Mouse (Mus musculus) erythroblast, adult 5-6 weeks (primary cell): ENCODE measurements around the gene Saa2. TPM values are rescaled to one million over a fixed set of nuclear protein-coding genes. Genes with fewer than 3 reads are reported as not detected.
A peak's percentile ranks its signal among the peaks of the same experiment; 100 is the strongest.

Source experiments
- ATAC-seq: replicated peaks from 2 replicates; pipeline ENCODE4 v1.8.0; 2016; ENCODE audit warnings: moderate number of reproducible peaks, mild to moderate bottlenecking, moderate TSS enrichment, inconsistent platforms; ENCODE audit not compliant: poor library complexity, low FRiP score, severe bottlenecking
- total RNA-seq, 2 experiments: library from RNA; stranded (forward) in 1 of 2; stranded (reverse) in 1 of 2; fragments of 150-400 nt in 1 of 2; fragments of 200-764, 138-1000 nt in 1 of 2; gene quantifications; 2 replicates each; pipeline versions ENCODE4 v1.2.3 to v1.2.4; 2015 to 2017; ENCODE audit warnings: low replicate concordance in 2 of 2

Saa2 gene
- total RNA-seq, 2 experiments from 2014 or later = not detected

DNA sequence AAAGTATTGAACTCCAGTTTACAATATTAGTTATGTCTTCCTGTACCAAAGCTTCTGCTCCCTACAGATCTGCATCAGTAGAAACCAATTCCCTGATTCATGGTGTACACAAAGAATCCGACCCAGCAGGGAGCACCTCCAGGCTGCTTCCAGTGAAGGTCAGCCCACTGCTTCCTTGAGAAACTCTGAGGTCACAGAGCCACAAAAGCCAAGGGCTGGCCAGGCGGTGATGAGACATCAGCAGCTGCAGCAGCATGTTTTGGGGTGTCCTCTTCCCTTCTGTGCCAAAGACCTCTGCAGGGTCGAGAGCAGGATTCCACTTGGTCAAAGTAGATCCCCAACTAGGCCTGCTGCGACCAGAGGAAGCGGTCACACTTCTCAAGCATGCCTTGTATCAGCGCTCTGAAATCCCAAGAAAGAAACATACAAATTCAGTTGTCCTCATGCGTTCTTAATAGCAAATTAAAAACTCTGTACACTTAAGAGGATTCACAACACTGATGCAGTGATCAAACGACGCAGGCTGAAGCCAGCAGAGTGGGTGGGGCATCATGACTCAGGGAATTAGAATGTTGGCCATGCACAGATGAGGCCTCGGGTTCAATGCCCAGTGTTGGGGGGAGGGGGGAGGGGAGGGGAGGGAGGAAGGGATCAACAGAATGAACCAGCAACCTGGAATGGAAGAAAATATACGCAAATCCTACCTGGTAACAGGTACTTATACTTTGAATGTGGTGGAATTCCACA is 9.6 kb downstream of the Saa2 start:
- no peak for ATAC-seq

DNA sequence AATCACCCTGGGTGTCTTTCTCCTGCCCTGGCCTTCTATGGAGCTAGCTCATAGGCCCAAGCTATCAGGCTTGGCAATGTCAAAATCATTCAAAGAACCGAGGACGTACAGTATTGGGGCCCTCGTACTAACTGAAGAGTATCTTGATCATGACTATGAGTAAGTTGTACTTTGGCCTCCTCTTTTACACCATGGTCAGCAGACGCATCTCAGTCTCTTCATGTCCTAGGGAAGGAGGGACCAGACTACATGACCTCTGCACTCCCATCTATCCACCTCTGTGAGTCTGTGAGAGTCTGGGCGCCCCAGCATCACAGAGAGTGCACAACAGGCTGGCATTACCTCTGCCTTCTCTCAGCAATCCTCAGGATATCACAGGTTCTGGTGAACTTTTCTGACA is 11.0 kb downstream of the Saa2 start:
- no peak for ATAC-seq

DNA sequence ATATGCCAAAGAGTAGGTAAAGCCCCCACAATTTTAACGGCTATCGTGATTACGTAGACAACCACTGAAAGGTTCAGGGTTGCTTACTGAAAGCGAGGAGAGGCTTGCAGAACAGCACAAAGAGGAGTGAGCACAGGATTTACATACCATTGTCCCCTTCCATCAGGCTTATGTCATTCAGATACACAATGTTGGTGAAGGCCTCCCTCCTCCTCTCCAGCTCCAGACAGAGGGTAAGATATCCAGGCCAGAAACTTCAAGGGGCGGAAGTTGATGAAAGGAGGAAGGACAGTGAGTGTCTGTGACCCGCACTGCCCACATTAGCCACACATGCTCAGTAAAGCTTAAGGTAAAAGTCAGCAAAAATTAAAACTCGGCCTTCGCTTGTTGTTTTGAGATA is 13.1 kb downstream of the Saa2 start:
- ATAC-seq = no peak

DNA sequence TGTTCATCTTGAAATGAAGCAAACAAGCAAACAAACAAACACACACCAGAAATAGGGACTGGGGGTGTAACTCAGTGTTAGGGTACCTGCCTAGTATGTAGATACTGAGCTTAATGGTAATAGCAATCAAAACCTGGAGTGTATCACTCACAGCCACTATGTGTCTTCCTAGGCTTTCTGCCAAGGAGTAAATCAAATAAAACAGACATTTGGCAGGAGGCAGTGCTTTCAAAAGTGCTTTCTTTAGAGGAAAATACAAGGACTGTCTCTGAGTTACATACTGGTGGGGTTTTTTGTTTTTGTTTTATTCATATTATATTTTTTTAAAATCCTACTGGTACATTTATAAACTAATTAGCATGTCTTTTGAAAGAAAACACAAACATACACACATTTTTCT is 15.8 kb downstream of the Saa2 start:
- ATAC-seq = no peak

DNA sequence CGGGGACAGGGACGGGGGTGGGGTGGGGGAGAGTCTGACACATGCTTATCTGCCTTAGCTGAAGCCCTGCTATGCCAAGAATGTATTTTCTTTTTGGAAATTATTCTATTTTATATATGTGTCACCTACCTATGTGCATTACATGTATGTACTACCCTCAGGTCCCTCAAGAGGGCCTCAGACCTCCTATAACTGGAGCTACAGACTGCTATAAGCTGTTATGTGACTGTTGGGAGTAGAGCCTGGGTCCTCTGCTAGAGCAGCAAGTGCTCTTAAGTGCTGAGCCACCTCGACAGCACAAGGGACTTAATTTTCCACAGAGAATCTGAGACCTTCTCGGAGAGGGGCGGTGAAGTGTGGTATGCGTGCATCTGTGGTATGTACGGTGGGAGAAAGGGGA is 16.9 kb downstream of the Saa2 start:
- ATAC-seq = no peak

DNA sequence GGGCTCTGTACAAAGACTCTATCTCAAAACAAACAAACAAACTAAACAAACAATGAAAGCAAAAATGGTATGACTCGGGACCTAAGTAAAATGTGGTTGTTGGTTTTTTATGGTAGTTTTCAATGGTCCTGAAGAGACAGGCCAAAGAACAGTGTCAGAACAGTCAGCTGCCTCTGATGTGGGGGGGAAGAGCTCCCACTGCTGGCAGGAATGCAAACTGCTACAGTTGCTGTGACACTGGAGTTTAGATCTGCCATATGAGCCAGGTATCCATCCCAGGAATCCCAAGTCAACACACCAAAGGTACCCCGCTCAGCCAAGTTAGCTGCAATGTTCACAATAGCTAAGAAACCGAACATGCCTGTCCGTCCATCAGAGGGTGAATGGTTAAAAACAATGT is 19.1 kb downstream of the Saa2 start:
- ATAC-seq = no peak; the same call in 1 of the 2 replicates

DNA sequence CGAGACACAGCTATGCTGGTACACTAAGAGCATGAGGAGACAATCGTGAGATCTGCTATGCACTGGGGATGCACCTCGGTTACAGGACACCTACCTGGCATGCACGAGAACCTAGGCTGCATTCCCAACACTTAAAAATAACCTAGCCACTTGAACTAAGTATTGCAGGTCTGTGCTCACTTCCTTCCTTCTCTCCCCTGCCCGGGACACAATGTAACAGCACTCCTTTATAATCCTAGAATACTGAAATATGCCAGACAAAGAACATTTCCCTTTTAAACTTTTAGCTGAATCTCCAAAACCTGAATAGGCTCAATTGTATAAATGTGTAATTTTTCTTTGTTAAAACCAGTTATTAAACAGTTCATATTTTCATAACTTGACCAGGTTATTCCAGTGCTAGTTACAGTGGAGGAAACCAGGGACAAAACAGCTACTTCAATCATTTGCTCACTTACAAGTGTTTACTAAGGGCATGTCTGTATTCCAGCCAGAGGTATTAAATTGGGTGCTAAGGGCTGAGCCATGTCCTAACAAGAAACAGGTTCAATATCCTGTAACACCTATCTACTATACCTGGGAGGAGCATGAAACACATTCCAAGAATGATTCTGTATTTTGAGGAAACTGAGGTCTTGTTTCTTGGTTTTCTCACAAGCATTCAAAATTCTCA is 37.7 kb downstream of the Saa2 start:
- ATAC-seq = no peak

DNA sequence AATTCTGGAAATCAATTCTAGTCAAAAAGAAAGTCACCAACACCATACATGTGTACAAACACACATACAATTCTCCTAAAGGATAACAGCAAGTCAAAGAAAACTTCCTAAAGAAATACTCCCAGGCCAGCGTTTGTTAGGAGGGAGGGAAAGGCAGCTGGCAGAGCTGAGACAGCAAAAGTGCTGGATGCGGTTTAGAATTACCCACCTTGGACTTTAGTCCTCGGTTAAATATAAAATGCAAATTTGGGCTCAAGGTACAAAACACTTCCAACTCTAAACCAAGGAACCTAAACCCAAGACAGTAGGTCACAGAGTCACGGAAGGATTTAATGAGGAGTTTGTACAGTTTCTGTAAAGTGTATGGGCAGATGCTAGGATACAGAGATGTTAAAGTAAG is 42.3 kb downstream of the Saa2 start:
- ATAC-seq = no peak

DNA sequence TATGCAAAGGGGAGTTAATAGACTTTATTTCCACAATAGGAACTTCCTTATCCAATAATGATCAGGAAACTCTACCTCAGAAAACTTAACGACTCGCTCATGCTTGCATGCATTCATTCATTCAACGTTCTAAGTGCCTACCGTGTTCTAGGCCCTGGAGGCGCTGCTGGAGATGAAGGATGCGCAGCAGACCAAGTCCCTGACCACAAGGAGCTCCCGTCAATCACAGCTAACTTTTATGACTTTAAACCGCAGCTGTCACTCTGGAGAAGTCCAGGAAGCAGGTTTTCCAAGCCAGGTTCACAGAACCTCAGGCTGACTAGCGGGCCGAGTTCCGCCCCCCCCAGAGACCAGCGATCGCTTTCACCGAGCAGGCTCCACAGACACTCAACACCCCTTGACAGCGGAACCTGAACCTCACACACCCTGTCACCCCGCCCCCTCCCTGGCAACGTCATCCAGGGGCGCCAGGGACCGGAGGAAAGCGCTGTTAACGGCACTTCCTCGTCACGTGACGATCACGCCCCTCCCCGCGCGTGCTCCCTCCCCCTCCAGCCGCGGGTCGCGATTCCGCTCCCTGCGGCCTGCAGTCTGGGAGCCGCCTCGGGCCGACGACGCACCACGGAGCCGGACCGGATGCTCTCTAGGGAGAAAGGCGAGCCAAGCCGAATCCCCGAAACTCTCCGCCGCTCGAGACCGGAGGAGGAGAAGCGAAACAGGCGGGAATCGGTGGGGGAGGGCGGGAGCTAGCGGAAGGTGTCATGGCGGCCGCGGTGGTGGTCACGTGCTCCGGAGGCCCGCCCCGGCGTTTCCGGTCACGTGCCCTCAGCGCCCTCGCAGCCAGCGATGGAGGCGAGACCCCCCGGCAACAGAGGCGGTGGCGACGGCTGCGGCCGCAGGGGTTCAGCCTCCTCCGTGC is 44.0 kb downstream of the Saa2 start, which contains the start of the genes Hps5 and Gtf2h1:
TSS of gene Hps5 (minus strand) at position 778 of the 919 bp plus-strand sequence.
TSS of gene Gtf2h1 (plus strand) at position 817 of the 919 bp plus-strand sequence.
- peak; percentile 98 for ATAC-seq

DNA sequence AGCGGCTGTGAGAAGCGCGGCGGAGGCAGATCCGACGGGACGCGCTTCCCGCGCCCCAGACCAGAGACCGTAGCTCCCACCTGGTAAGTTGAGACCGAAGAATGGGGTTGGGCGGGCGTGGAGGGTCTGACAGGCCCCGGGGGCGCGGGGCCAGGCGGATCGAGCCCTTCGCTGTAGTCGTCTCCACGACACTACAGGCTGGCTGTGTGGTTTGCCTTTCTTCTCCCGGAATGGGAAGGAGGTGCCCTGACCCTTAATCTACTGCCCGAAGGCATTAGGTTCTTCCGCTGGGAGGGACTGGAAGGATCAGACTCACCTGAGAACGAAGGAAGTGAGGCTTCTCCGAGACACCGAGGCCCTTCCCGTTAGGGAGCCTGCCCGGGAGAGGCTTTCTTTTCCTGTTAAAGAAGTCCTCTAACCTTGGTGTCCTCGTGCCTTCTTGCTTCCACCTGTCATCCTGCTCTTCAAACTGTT is 44.7 kb downstream of the Saa2 start:
- peak; percentile 31 for ATAC-seq

DNA sequence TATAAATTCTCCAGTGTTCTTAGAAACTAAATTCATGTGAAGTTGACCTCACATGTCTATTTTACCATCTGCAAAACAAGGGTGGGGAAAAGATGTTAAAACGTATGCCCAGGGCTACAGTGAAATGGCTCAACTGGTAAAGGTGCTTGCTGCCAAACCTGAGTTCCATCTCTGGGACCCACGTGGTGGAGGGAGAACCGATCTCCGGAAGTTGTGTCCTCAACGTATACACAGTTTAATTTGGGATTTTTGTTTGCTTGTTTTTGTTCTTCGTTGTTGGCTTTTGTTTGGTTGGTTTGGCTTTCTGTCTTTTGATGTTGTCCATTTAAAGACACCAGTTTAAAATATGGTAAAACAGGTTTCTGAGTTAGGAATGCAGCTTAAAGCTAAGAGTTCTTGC is 45.2 kb downstream of the Saa2 start:
- no peak for ATAC-seq

Other genes starting within 250 kb of the Saa2 start
- not detected in 2 replicates for gene Sergef, start 112.0 kb upstream of the Saa2 start, total RNA-seq (2015; ENCODE audit: low replicate concordance)
- gene Sergef, start 112.0 kb upstream of the Saa2 start, total RNA-seq (2017; ENCODE audit: low replicate concordance) = 0.43 TPM in 1 of 2 replicates, not detected in the other
- gene Tph1, start 79.3 kb upstream of the Saa2 start, total RNA-seq (2015; ENCODE audit: low replicate concordance) = not detected in 2 replicates
- not detected in 2 replicates for gene Tph1, start 79.3 kb upstream of the Saa2 start, total RNA-seq (2017; ENCODE audit: low replicate concordance)
- gene Saal1, start 41.1 kb upstream of the Saa2 start, total RNA-seq (2015; ENCODE audit: low replicate concordance) = 0.38 and 4.2 TPM in 2 replicates
- 3.3 and 3.9 TPM in 2 replicates for gene Saal1, start 41.1 kb upstream of the Saa2 start, total RNA-seq (2017; ENCODE audit: low replicate concordance)
- gene Saa3, start 36.1 kb upstream of the Saa2 start, total RNA-seq (2015; ENCODE audit: low replicate concordance) = 9.6 TPM in 1 of 2 replicates, not detected in the other
- not detected in 2 replicates for gene Saa3, start 36.1 kb upstream of the Saa2 start, total RNA-seq (2017; ENCODE audit: low replicate concordance)
- gene Saa4, start 19.2 kb upstream of the Saa2 start, total RNA-seq (2015; ENCODE audit: low replicate concordance) = not detected in 2 replicates
- gene Saa4, start 19.2 kb upstream of the Saa2 start, total RNA-seq (2017; ENCODE audit: low replicate concordance) = not detected in 2 replicates
- gene Saa1, start 8.8 kb upstream of the Saa2 start, total RNA-seq (2015; ENCODE audit: low replicate concordance) = not detected in 2 replicates
- gene Saa1, start 8.8 kb upstream of the Saa2 start, total RNA-seq (2017; ENCODE audit: low replicate concordance) = not detected in 2 replicates
- 13.0 and 16.5 TPM in 2 replicates for gene Hps5, start 44.3 kb downstream of the Saa2 start, total RNA-seq (2015; ENCODE audit: low replicate concordance)
- 4.7 and 10.7 TPM in 2 replicates for gene Hps5, start 44.3 kb downstream of the Saa2 start, total RNA-seq (2017; ENCODE audit: low replicate concordance)
- 11.3 and 21.3 TPM in 2 replicates for gene Gtf2h1, start 44.3 kb downstream of the Saa2 start, total RNA-seq (2015; ENCODE audit: low replicate concordance)
- 15.8 and 19.5 TPM in 2 replicates for gene Gtf2h1, start 44.3 kb downstream of the Saa2 start, total RNA-seq (2017; ENCODE audit: low replicate concordance)
- gene Ldha, start 89.7 kb downstream of the Saa2 start, total RNA-seq (2015; ENCODE audit: low replicate concordance) = 108 and 109 TPM in 2 replicates
- 53.0 and 92.1 TPM in 2 replicates for gene Ldha, start 89.7 kb downstream of the Saa2 start, total RNA-seq (2017; ENCODE audit: low replicate concordance)
- gene Ldhc, start 109.4 kb downstream of the Saa2 start, total RNA-seq (2015; ENCODE audit: low replicate concordance) = 3.8 TPM in 1 of 2 replicates, not detected in the other
- 0.56 TPM in 1 of 2 replicates, not detected in the other for gene Ldhc, start 109.4 kb downstream of the Saa2 start, total RNA-seq (2017; ENCODE audit: low replicate concordance)
- 36.6 and 56.5 TPM in 2 replicates for gene Tsg101, start 168.2 kb downstream of the Saa2 start, total RNA-seq (2015; ENCODE audit: low replicate concordance)
- gene Tsg101, start 168.2 kb downstream of the Saa2 start, total RNA-seq (2017; ENCODE audit: low replicate concordance) = 19.3 and 26.5 TPM in 2 replicates
- 6.5 and 16.7 TPM in 2 replicates for gene Uevld, start 206.7 kb downstream of the Saa2 start, total RNA-seq (2015; ENCODE audit: low replicate concordance)
- 3.9 and 5.9 TPM in 2 replicates for gene Uevld, start 206.7 kb downstream of the Saa2 start, total RNA-seq (2017; ENCODE audit: low replicate concordance)
- not detected in 2 replicates for gene Gm9999, start 231.8 kb downstream of the Saa2 start, total RNA-seq (2015; ENCODE audit: low replicate concordance)
- gene Gm9999, start 231.8 kb downstream of the Saa2 start, total RNA-seq (2017; ENCODE audit: low replicate concordance) = not detected in 2 replicates